Mouse (Mus musculus): ENCODE results near the gene Elmo2. TPM values are rescaled to one million over a fixed set of nuclear protein-coding genes. Genes with fewer than 3 reads are reported as not detected.
A peak's percentile ranks its signal among the peaks of the same experiment; 100 is the strongest.

Gene Elmo2
- polyA plus RNA-seq, 1 experiment: 43.3 TPM

DNA sequence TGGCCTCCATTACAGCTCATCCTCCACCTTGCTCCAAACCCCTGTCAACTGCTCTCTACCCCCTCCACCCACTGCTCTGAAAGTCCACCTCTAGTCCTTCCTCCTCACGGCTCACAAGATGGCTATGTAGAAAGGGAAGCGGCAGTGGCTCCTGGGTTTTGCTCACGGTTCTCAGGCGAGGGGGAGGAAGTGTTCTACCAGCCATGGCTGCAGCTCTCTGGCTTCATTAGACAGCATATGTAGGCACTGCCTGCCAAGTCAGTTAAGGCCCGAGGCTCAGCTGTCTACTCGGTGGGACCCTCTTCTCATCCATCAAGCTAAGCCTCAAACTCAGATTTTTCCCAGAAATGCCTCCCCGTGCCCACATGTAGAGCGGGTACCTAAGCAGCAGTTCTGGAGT, 25.9 kb downstream of the Elmo2 start:
- Histone ChIP-seq H3K9me3 (replicated peaks; ENCODE audit: control insufficient read depth, insufficient read depth, low read length, poor library complexity, severe bottlenecking) (no peaks in the 10 kb centered on the region), H3K27me3 (ENCODE audit: control insufficient read depth, insufficient read depth, low read length, poor library complexity, severe bottlenecking) (no peaks in the 10 kb centered on the region), H3K36me3 (ENCODE audit: control insufficient read depth, insufficient read depth, low read length, poor library complexity, severe bottlenecking) (0 out of 2 replicates have a peak, but pooled peaks cover 3% of the 10 kb centered on the region), H3K27ac (ENCODE audit: insufficient read depth, low read length) (no peak overlapping the region), H3K9ac (ENCODE audit: low read depth, poor library complexity, severe bottlenecking) (no peak overlapping the region), H3K4me3 (ENCODE audit: low read depth, low read length) (no peak overlapping the region), H3K4me1 (ENCODE audit: control insufficient read depth, insufficient read depth, low read length) (no peaks in the 10 kb centered on the region)
- TF ChIP-seq CTCF (IDR thresholded peaks at IDR 0.05; ENCODE audit: low read depth, low read length) (no peak), EP300 (IDR thresholded peaks at IDR 0.05; ENCODE audit: insufficient read depth, low read depth, low read length) (no peak), POLR2A (IDR thresholded peaks at IDR 0.05; ENCODE audit: insufficient read depth, low read length) (no peak)

DNA sequence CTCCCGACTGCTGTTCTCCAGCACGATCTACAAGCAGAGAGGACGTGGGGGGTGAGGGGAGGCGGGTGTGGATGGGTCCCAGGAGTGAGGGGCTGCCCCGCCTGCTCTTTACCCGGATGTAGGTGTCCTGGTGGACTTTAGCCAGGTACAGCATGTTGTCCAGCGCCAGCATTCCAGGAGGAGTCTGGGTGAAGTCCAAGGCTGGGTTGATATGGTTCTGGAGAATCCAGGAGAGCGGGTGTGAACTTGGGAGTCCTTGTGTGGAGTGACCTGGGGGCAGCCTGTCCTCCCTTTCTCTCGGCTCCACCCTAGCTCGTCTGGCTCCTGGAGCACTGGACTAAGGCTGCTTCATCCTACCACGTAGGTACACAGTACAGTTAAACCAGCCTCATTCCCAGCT, 28.9 kb downstream of the Elmo2 start:
- H3K27ac ChIP-seq (ENCODE audit: insufficient read depth, low read length): no peak overlapping the region
- H3K9me3 ChIP-seq (replicated peaks; ENCODE audit: control insufficient read depth, insufficient read depth, low read length, poor library complexity, severe bottlenecking): no peaks in the 10 kb centered on the region
- H3K27me3 ChIP-seq (ENCODE audit: control insufficient read depth, insufficient read depth, low read length, poor library complexity, severe bottlenecking): no peaks in the 10 kb centered on the region
- no peak overlapping the region for H3K9ac ChIP-seq (ENCODE audit: low read depth, poor library complexity, severe bottlenecking)
- no peak overlapping the region for H3K4me3 ChIP-seq (ENCODE audit: low read depth, low read length)
- H3K36me3 ChIP-seq (ENCODE audit: control insufficient read depth, insufficient read depth, low read length, poor library complexity, severe bottlenecking): 0 out of 2 replicates have a peak, but pooled peaks cover 3% of the 10 kb centered on the region
- no peak for TF ChIP-seq CTCF (IDR thresholded peaks at IDR 0.05; ENCODE audit: low read depth, low read length)
- TF ChIP-seq POLR2A (IDR thresholded peaks at IDR 0.05; ENCODE audit: insufficient read depth, low read length): no peak
- TF ChIP-seq EP300 (IDR thresholded peaks at IDR 0.05; ENCODE audit: insufficient read depth, low read depth, low read length): no peak
- H3K4me1 ChIP-seq (ENCODE audit: control insufficient read depth, insufficient read depth, low read length): no peaks in the 10 kb centered on the region

DNA sequence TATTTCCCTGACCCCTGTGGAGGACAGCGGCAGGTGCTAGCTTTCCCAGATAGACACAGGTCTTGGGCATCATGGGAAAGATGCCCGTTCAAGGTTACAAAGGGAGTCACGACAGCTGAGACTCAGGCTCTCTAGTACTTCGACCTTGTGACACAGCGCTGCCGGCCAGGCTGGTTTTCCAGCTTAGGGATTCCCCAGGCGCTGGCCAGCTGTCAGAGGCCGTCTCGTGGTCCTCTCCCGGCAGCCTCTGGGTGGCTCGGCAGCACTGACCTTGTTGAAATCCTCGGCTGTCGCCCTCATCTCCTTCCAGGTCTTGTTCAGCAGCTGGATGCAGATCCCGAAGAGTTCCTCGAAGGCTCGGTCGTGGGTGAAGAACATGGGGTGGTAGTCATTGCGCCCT, 29.7 kb downstream of the Elmo2 start:
- Histone ChIP-seq H3K4me3 (ENCODE audit: low read depth, low read length) (no peak overlapping the region), H3K27ac (ENCODE audit: insufficient read depth, low read length) (no peak overlapping the region), H3K9ac (ENCODE audit: low read depth, poor library complexity, severe bottlenecking) (no peak overlapping the region), H3K27me3 (ENCODE audit: control insufficient read depth, insufficient read depth, low read length, poor library complexity, severe bottlenecking) (no peaks in the 10 kb centered on the region), H3K9me3 (replicated peaks; ENCODE audit: control insufficient read depth, insufficient read depth, low read length, poor library complexity, severe bottlenecking) (no peaks in the 10 kb centered on the region), H3K36me3 (ENCODE audit: control insufficient read depth, insufficient read depth, low read length, poor library complexity, severe bottlenecking) (0 out of 2 replicates have a peak, but pooled peaks cover 3% of the 10 kb centered on the region), H3K4me1 (ENCODE audit: control insufficient read depth, insufficient read depth, low read length) (no peaks in the 10 kb centered on the region)
- TF ChIP-seq POLR2A (IDR thresholded peaks at IDR 0.05; ENCODE audit: insufficient read depth, low read length) (no peak), CTCF (IDR thresholded peaks at IDR 0.05; ENCODE audit: low read depth, low read length) (no peak), EP300 (IDR thresholded peaks at IDR 0.05; ENCODE audit: insufficient read depth, low read depth, low read length) (no peak)

DNA sequence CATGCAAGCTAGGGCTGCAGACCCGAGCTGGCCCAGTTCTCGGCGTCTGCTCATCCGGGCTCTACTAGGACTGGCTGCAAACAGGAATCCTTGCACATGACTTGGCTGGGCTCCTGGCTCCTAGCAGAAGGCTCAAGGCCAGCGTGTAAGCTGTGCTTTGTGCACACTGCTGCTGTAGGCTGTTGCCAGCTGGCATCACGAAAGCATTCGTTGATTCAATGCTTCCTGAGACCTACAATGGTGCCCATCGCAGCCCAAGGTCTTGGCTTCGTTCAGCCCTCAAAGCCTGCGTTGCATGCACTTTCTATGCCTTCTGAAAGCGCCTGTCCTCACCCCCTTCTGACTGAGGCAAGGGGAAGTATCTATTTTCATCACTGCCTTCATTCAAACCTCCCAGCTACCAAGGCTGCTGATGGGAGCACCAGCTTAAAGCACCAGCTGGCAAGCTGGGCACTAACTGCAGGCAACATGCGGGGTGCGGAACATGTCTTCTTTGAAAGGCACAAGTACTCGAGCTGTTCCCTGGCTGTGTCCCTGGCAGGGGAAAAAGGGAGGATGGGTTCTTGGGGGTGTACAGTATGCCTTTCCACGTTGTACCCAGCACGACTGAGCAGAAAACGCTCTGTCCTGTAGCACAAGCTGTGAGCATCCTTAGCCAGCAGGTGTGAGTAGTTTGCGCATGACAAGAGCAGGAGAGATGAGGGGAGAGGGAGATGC, 37.8 kb downstream of the Elmo2 start:
- TF ChIP-seq CTCF (IDR thresholded peaks at IDR 0.05; ENCODE audit: low read depth, low read length) (no peak), EP300 (IDR thresholded peaks at IDR 0.05; ENCODE audit: insufficient read depth, low read depth, low read length) (no peak), POLR2A (IDR thresholded peaks at IDR 0.05; ENCODE audit: insufficient read depth, low read length) (no peak)
- no peak overlapping the region for H3K27ac ChIP-seq (ENCODE audit: insufficient read depth, low read length)

DNA sequence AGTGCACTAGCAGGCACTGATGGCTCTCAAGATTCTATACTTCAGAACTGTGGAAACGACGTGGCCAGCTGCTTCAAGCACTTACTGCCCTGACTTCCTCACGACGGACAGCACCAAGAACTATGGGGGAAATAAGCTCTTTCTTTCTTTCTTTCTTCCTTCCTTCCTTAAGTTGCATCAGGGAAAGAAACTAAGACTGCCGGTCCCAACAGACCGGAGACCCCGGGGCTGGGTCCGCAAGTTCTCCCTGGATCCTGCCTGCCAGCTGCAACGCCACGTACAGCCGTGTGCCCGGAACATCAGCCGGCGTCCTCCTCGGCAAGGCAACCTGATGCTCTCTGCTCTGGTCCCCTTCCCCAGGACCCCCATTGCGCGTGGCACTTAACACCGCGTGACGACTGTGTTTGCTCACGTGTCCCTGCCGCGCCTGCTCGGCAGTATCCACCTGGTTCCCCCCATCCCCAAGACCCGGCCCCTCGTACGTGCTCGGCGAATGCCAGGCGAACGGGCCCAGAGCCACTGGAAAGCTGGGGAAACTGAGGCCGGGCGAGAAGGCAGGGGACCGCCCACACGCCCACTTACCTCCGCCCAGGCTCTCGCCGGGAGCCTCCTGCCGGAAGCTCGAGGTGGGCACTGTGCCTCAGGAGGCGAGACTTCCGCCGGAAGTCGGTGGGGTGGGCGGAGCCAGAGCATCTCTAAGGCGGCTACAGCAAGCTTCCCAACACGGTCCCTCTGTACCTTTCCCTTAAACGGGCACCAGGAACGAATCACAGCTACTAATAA, 38.9 kb downstream of the Elmo2 start, which contains the start of gene Slc35c2:
Slc35c2 (minus strand) TSS at position 668 of the 783 bp plus-strand sequence.
- H3K9ac ChIP-seq (ENCODE audit: low read depth, poor library complexity, severe bottlenecking): peak within 1 kb of the TSS; percentile 42
- no peak within 1 kb of the TSS for H3K27ac ChIP-seq (ENCODE audit: insufficient read depth, low read length)
- peak within 1 kb of the TSS; percentile 69 for H3K4me3 ChIP-seq (ENCODE audit: low read depth, low read length)
- H3K9me3 ChIP-seq (replicated peaks; ENCODE audit: control insufficient read depth, insufficient read depth, low read length, poor library complexity, severe bottlenecking): no peaks in the 10 kb centered on the region
- peaks cover 6% of the 10 kb centered on the region for H3K4me1 ChIP-seq (ENCODE audit: control insufficient read depth, insufficient read depth, low read length)
- H3K27me3 ChIP-seq (ENCODE audit: control insufficient read depth, insufficient read depth, low read length, poor library complexity, severe bottlenecking): no peaks in the 10 kb centered on the region
- TF ChIP-seq EP300 (IDR thresholded peaks at IDR 0.05; ENCODE audit: insufficient read depth, low read depth, low read length): no peak
- TF ChIP-seq POLR2A (IDR thresholded peaks at IDR 0.05; ENCODE audit: insufficient read depth, low read length): peak; percentile 56
- no peak for TF ChIP-seq CTCF (IDR thresholded peaks at IDR 0.05; ENCODE audit: low read depth, low read length)
- no peaks in the 10 kb centered on the region for H3K36me3 ChIP-seq (ENCODE audit: control insufficient read depth, insufficient read depth, low read length, poor library complexity, severe bottlenecking)

More for the DNA sequence above, 37.8 kb downstream of the Elmo2 start:
- Histone ChIP-seq H3K36me3 (ENCODE audit: control insufficient read depth, insufficient read depth, low read length, poor library complexity, severe bottlenecking) (no peaks in the 10 kb centered on the region), H3K4me1 (ENCODE audit: control insufficient read depth, insufficient read depth, low read length) (peaks cover 5% of the 10 kb centered on the region), H3K9me3 (replicated peaks; ENCODE audit: control insufficient read depth, insufficient read depth, low read length, poor library complexity, severe bottlenecking) (no peaks in the 10 kb centered on the region), H3K9ac (ENCODE audit: low read depth, poor library complexity, severe bottlenecking) (peak overlapping the region; percentile 42), H3K4me3 (ENCODE audit: low read depth, low read length) (peak overlapping the region; percentile 30), H3K27me3 (ENCODE audit: control insufficient read depth, insufficient read depth, low read length, poor library complexity, severe bottlenecking) (no peaks in the 10 kb centered on the region)

All from ES-Bruce4 (cell line).